Mouse (Mus musculus) liver, adult 10 weeks (tissue): Measurements from ENCODE around the gene Vmn1r205. TPM values are rescaled to one million over a fixed set of nuclear protein-coding genes. Genes with fewer than 3 reads are reported as not detected.

Source experiments
- polyA plus RNA-seq: library from polyadenylated mRNA; stranded (reverse); fragments of 350-450 nt; fragmentation: Illumina TruSeq; extraction: RNeasy Lipid Tissue Mini Kit (QIAGEN cat#74804); gene quantifications from one replicate; pipeline ENCODE4 v1.2.3, GENCODE M21; 2014; ENCODE audit warnings: low read depth, low replicate concordance

Vmn1r205 gene
- polyA plus RNA-seq: not detected

DNA sequence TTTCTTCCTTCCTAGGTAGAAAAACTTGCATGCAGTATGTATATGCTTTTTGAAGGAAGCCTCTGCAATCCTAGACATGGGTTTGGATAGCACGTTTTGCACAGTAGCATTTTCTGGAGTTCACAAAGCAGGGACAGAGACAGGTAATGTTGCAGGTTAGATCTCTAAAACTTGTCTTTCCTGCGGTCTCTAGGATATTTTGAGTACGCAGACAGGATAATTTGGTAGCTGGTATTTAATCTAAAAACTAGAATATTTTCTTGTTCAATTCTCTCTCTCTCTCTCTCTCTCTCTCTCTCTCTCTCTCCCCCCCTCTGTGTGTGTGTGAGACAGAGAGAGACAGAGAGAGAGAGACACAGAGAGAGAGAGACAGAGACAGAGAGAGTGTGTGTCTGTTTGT, at the start of gene Vmn1r205:
Gene Vmn1r205, minus strand, starts transcription at position 101 of the 400 bp plus-strand sequence.

DNA sequence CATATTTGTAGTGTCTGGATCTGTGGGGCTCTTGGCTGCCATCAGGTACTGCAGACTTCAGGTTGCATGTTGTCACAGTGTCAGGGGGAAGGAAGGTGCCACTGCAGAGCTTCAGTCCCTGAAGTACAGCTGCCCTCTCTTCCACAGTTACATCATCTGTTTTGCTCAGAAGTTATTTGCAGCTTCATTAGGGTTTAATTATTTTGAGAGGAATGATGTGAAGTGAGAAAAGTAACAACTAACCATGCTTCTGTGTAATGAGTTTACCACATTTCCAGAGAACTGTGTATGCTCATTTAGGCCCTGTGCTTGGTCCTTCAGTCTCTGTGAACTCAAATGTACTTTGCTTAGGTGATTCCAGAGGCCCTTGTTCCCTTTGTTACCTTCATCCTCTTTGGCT, 31.4 kb upstream of the Vmn1r205 start, which contains the start of gene Vmn1r206:
Gene Vmn1r206, minus strand, starts transcription at position 101 of the 400 bp plus-strand sequence.

DNA sequence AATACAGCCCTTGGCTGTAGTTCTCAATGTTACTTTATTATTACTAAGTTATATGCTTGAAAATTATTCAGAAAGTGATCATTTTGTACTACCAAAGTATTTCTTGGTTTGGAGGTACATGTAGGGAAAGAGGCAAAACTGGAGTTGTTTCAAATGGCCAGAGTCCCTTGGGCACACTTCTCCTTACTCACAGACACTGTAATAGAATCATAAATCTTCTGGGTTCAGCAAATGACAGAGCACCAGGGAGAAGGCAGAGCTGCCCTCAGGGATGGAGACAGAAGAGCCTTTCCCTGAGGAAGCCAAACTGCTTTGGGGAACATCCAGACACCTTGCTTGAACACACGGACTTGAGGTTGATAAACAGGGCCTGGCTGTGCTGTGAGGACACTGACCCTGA, 39.9 kb downstream of the Vmn1r205 start, which contains the start of gene Vmn1r204:
Gene Vmn1r204, plus strand, starts transcription at position 301 of the 400 bp plus-strand sequence.

Other genes starting within 250 kb of the Vmn1r205 start
- gene Vmn1r198, start 242.6 kb downstream of the Vmn1r205 start, polyA plus RNA-seq: not detected
- gene Vmn1r199, start 213.2 kb downstream of the Vmn1r205 start, polyA plus RNA-seq: not detected
- not detected for gene Vmn1r200, start 202.6 kb downstream of the Vmn1r205 start, polyA plus RNA-seq
- not detected for gene Vmn1r201, start 121.1 kb downstream of the Vmn1r205 start, polyA plus RNA-seq
- not detected for gene Vmn1r202, start 87.6 kb downstream of the Vmn1r205 start, polyA plus RNA-seq
- not detected for gene Vmn1r203, start 74.9 kb downstream of the Vmn1r205 start, polyA plus RNA-seq
- gene Vmn1r204, start 39.8 kb downstream of the Vmn1r205 start, polyA plus RNA-seq: not detected
- not detected for gene Vmn1r206, start 31.3 kb upstream of the Vmn1r205 start, polyA plus RNA-seq
- gene Vmn1r207-ps, start 136.6 kb upstream of the Vmn1r205 start, polyA plus RNA-seq: not detected
- gene Vmn1r208, start 184.4 kb upstream of the Vmn1r205 start, polyA plus RNA-seq: not detected
- not detected for gene Vmn1r209, start 216.7 kb upstream of the Vmn1r205 start, polyA plus RNA-seq
- not detected for gene Vmn1r210, start 238.3 kb upstream of the Vmn1r205 start, polyA plus RNA-seq